Mouse (Mus musculus) CH12.LX (cell line): Measurements from ENCODE around the gene Vwf. TPM values are rescaled to one million over a fixed set of nuclear protein-coding genes. Genes with fewer than 3 reads are reported as not detected.

Experiments
- DNase-seq: peaks from one replicate; pipeline ENCODE4 v3.0.0-alpha.2; 2013; ENCODE audit errors: extremely low read depth
- H3K27ac ChIP-seq: 2 replicates; pipeline ENCODE4 v1.5.1; 2012; ENCODE audit warnings: low read depth, mild to moderate bottlenecking, control low read depth, moderate library complexity; ENCODE audit not compliant: insufficient read depth
- H3K27me3 ChIP-seq: replicated peaks from 2 replicates; pipeline ENCODE3; 2012; ENCODE audit warnings: inconsistent platforms
- H3K36me3 ChIP-seq, 2 experiments: replicated peaks in 1 of 2; 2 replicates each; pipeline versions ENCODE3 to v1.6.1; 2012; ENCODE audit warnings: inconsistent platforms in 1 of 2, low read length in 1 of 2, mild to moderate bottlenecking in 1 of 2, mixed read lengths in 1 of 2, moderate library complexity in 1 of 2; ENCODE audit not compliant: control insufficient read depth in 1 of 2, insufficient read depth in 1 of 2
- H3K4me1 ChIP-seq, 2 experiments: 2 replicates each; pipeline ENCODE4 v1.6.1; 2012; ENCODE audit warnings: inconsistent platforms in 1 of 2, moderate library complexity in 1 of 2; ENCODE audit not compliant: insufficient read depth in 2 of 2, control insufficient read depth in 1 of 2
- H3K4me2 ChIP-seq: 2 replicates; pipeline ENCODE4 v1.6.1; 2012; ENCODE audit warnings: low read depth, mild to moderate bottlenecking, control low read depth; ENCODE audit not compliant: poor library complexity, insufficient read depth, severe bottlenecking
- H3K4me3 ChIP-seq, 3 experiments: fragments of 150-350 bp in 1 of 3; sonication (generic) in 1 of 3; replicated peaks in 1 of 3; 2 replicates each; pipeline versions ENCODE3 to v1.5.1; 2011 to 2012; ENCODE audit warnings: low read depth in 2 of 3, low read length in 2 of 3, mild to moderate bottlenecking in 2 of 3, moderate library complexity in 2 of 3, control low read depth in 1 of 3, improper control_type of control experiment in 1 of 3, inconsistent platforms in 1 of 3, mixed read lengths in 1 of 3; ENCODE audit not compliant: poor library complexity in 1 of 3
- H3K79me2 ChIP-seq: replicated peaks from 2 replicates; pipeline ENCODE4 v1.6.1; 2012; ENCODE audit warnings: mild to moderate bottlenecking, moderate library complexity; ENCODE audit not compliant: control insufficient read depth, poor library complexity, insufficient read depth, severe bottlenecking; ENCODE audit errors: extremely low read depth
- H3K9ac ChIP-seq: 2 replicates; pipeline ENCODE4 v1.6.1; 2012; ENCODE audit warnings: low read depth, mild to moderate bottlenecking, control low read depth, moderate library complexity; ENCODE audit not compliant: insufficient read depth
- H3K9me3 ChIP-seq: replicated peaks from 2 replicates; pipeline ENCODE3; 2012; ENCODE audit warnings: low read length, inconsistent platforms, mixed read lengths
- BHLHE40 ChIP-seq: IDR thresholded peaks from 2 replicates; pipeline ENCODE4 v1.6.1; 2011; ENCODE audit warnings: mild to moderate bottlenecking, low read depth, low read length, improper control_type of control experiment
- CHD1 ChIP-seq: IDR thresholded peaks from 2 replicates; pipeline ENCODE4 v1.6.1; 2012; ENCODE audit warnings: low read depth, low read length, improper control_type of control experiment, inconsistent platforms
- CTCF ChIP-seq, 2 experiments: IDR thresholded peaks in 1 of 2; conservative IDR thresholded peaks in 1 of 2; 2 replicates each; pipeline ENCODE4 v1.5.1; 2011 to 2012; ENCODE audit warnings: low read depth in 2 of 2, low read length in 2 of 2, improper control_type of control experiment in 1 of 2, inconsistent platforms in 1 of 2, mild to moderate bottlenecking in 1 of 2, moderate library complexity in 1 of 2
- ELF1 ChIP-seq: IDR thresholded peaks from 2 replicates; pipeline ENCODE4 v1.6.1; 2014; ENCODE audit warnings: low read depth, mild to moderate bottlenecking, inconsistent platforms, low read length, improper control_type of control experiment
- ETS1 ChIP-seq: conservative IDR thresholded peaks from 2 replicates; pipeline ENCODE4 v1.6.1; 2012; ENCODE audit warnings: low read depth, mild to moderate bottlenecking, inconsistent platforms, low read length, improper control_type of control experiment, moderate library complexity
- HCFC1 ChIP-seq: IDR thresholded peaks from 2 replicates; pipeline ENCODE4 v1.6.1; 2012; ENCODE audit warnings: low read depth, mild to moderate bottlenecking, inconsistent platforms, low read length, improper control_type of control experiment
- IRF4 ChIP-seq: IDR thresholded peaks from 2 replicates; pipeline ENCODE4 v1.6.1; 2014; ENCODE audit warnings: low read depth, mild to moderate bottlenecking, inconsistent platforms, low read length, improper control_type of control experiment
- JUN ChIP-seq: IDR thresholded peaks from 2 replicates; pipeline ENCODE4 v1.6.1; 2011; ENCODE audit warnings: low read depth, mild to moderate bottlenecking, low read length, improper control_type of control experiment, moderate library complexity; ENCODE audit not compliant: insufficient read depth
- MAFK ChIP-seq: IDR thresholded peaks from 2 replicates; pipeline ENCODE4 v1.6.1; 2011; ENCODE audit warnings: low read length, improper control_type of control experiment; ENCODE audit not compliant: insufficient replicate concordance
- MAX ChIP-seq: IDR thresholded peaks from 2 replicates; pipeline ENCODE4 v1.6.1; 2011; ENCODE audit warnings: low read length, improper control_type of control experiment
- MEF2A ChIP-seq: IDR thresholded peaks from 2 replicates; pipeline ENCODE4 v1.6.1; 2014; ENCODE audit warnings: low read depth, mild to moderate bottlenecking, inconsistent platforms, low read length, improper control_type of control experiment, borderline replicate concordance
- MYC ChIP-seq: IDR thresholded peaks from 2 replicates; pipeline ENCODE4 v1.6.1; 2011; ENCODE audit warnings: low read depth, mild to moderate bottlenecking, improper control_type of control experiment, low read length
- PAX5 ChIP-seq: IDR thresholded peaks from 2 replicates; pipeline ENCODE4 v1.6.1; 2012; ENCODE audit warnings: low read length, inconsistent platforms, mixed read lengths
- POLR2A ChIP-seq: IDR thresholded peaks from 2 replicates; pipeline ENCODE4 v1.6.1; 2011; ENCODE audit warnings: low read depth, mild to moderate bottlenecking, improper control_type of control experiment, low read length
- RAD21 ChIP-seq: IDR thresholded peaks from 2 replicates; pipeline ENCODE4 v1.6.1; 2011; ENCODE audit warnings: low read depth, mild to moderate bottlenecking, low read length, improper control_type of control experiment, moderate library complexity
- SIN3A ChIP-seq: IDR thresholded peaks from 2 replicates; pipeline ENCODE4 v1.6.1; 2012; ENCODE audit warnings: low read length, improper control_type of control experiment, inconsistent platforms
- USF2 ChIP-seq: conservative IDR thresholded peaks from 2 replicates; pipeline ENCODE4 v1.6.1; 2011; ENCODE audit warnings: low read depth, low read length, improper control_type of control experiment
- ZC3H11A ChIP-seq: IDR thresholded peaks from 2 replicates; pipeline ENCODE4 v1.6.1; 2012; ENCODE audit warnings: low read depth, mild to moderate bottlenecking, inconsistent platforms, low read length, improper control_type of control experiment
- ZMIZ1 ChIP-seq: IDR thresholded peaks from 2 replicates; pipeline ENCODE4 v1.6.1; 2012; ENCODE audit warnings: low read depth, mild to moderate bottlenecking, inconsistent platforms, low read length, improper control_type of control experiment
- ZNF384 ChIP-seq: IDR thresholded peaks from 2 replicates; pipeline ENCODE4 v1.6.1; 2012; ENCODE audit warnings: low read depth, low read length, improper control_type of control experiment, inconsistent platforms
- dilution Hi-C: fragments of 300-500 bp; cut with MboI; formaldehyde crosslinking; loops from 2 replicates; pipeline ENCODE4 v1.14.3; 2020; ENCODE audit warnings: low sequenced_read_pairs; ENCODE audit not compliant: extremely low pct_unique_long_range_greater_than_20kb, extremely low pct_ligation_motif_present
- in situ Hi-C: fragments of 300-500 bp; cut with MboI; formaldehyde crosslinking; loops from 3 replicates; pipeline ENCODE4 v1.14.3; 2019; ENCODE audit warnings: low sequenced_read_pairs, low pct_ligation_motif_present, low pct_unique_long_range_greater_than_20kb, mixed read lengths
- polyA plus RNA-seq: library from polyadenylated mRNA; unstranded; fragments of >175 nt; gene quantifications from 2 replicates; pipeline ENCODE4 v1.2.1, GENCODE M21; 2012; ENCODE audit warnings: low read depth; ENCODE audit not compliant: insufficient read length
- total RNA-seq, 2 experiments: library from RNA; depleted of rRNA; stranded (reverse); fragments of 300-350 nt in 1 of 2; fragments of >200 nt in 1 of 2; gene quantifications; 2 replicates each; pipeline ENCODE4 v1.2.3; 2012 to 2014

Vwf gene
- total and polyA plus RNA-seq, 3 experiments, result not detected

DNA sequence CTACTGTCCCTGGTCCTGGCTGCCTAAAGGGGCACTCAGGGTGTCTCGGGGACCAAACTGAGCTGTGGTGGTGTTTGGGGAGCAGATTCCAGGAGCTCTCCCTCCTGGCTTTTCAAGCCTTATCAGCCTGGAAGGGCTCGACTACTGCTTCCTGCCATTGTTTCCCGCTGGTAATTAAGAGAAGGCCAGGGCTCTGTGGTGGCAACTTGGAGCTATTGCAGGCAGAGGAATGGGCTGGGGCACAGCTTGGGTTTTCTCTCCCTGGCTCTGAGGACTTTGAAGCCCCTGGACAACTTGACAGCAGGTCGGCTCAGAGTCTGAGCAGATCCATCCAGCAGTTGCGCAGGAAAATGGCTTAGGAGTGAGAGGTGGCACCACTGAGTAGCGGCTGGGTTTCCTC lies 6.2 kb downstream of the Vwf start:
- in situ Hi-C loops (no loop called here), dilution Hi-C loops (no loop called here)
- H3K4me1 ChIP-seq, result 0 out of 4 replicates have a peak, but pooled peaks cover 0 to 5% of the 10 kb centered on the region in 2 experiments
- no peak overlapping the region for H3K27ac ChIP-seq
- no peak overlapping the region for H3K4me2 ChIP-seq
- DNase-seq, result no peak
- no peaks in the 10 kb centered on the region for H3K9me3 ChIP-seq
- peaks cover 83% of the 10 kb centered on the region for H3K27me3 ChIP-seq
- H3K9ac ChIP-seq, result no peak overlapping the region
- H3K79me2 ChIP-seq, result no peaks in the 10 kb centered on the region
- no peak overlapping the region for H3K4me3 ChIP-seq
- TF ChIP-seq RAD21, result no peak
- TF ChIP-seq MYC, result no peak
- TF ChIP-seq ZMIZ1, result no peak
- no peak for TF ChIP-seq USF2
- TF ChIP-seq MAX, result no peak
- no peak for TF ChIP-seq HCFC1
- no peak for TF ChIP-seq POLR2A
- no peak for TF ChIP-seq CTCF (conservative IDR thresholded peaks at IDR 0.05 in 1 of 2, IDR thresholded peaks at IDR 0.05 in 1 of 2; ENCODE audit: low read depth in 2 of 2, low read length in 2 of 2)
- TF ChIP-seq PAX5, result no peak
- no peak for TF ChIP-seq ZC3H11A
- TF ChIP-seq JUN, result no peak
- H3K36me3 ChIP-seq, result no peaks in the 10 kb centered on the region

DNA sequence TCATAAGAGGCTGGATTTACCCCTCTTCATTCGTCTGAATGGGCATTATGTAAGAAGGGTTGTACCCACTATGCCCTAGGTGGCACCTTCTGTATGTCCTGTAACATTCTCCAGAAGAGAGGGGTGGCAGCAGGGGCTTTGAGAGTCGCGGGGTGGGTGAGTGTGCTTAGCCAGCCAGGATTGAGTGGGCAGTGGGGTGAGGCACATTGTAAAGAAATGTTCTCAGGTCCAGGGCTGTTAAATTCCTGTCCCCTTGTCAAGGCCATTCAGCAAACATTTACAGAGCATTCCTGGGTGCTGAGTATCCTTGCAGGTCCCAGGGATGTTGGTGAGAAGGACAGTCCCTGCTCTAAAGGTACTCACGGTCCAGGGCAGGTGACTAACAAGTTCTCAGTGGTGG lies 7.0 kb downstream of the Vwf start:
- Histone ChIP-seq H3K27ac (no peak overlapping the region), H3K4me2 (no peak overlapping the region), H3K36me3 (no peaks in the 10 kb centered on the region), H3K27me3 (peaks cover 82% of the 10 kb centered on the region), H3K9ac (no peak overlapping the region), H3K79me2 (no peaks in the 10 kb centered on the region), H3K9me3 (no peaks in the 10 kb centered on the region), H3K4me3 (no peak overlapping the region), H3K4me1 (0 out of 4 replicates have a peak, but pooled peaks cover 0 to 5% of the 10 kb centered on the region in 2 experiments)
- dilution Hi-C loops (no loop called here), in situ Hi-C loops (no loop called here)
- no peak for TF ChIP-seq MEF2A
- TF ChIP-seq ZNF384, result no peak
- TF ChIP-seq ELF1, result no peak
- no peak for TF ChIP-seq CHD1
- TF ChIP-seq SIN3A, result no peak
- no peak for TF ChIP-seq IRF4
- no peak for TF ChIP-seq BHLHE40
- no peak for TF ChIP-seq ETS1
- TF ChIP-seq RAD21, result no peak
- TF ChIP-seq USF2, result no peak
- no peak for TF ChIP-seq MAFK
- no peak for DNase-seq
